Mouse (Mus musculus) CD4-positive, CD25-positive, alpha-beta regulatory T cell, adult 2 months (primary cell): ENCODE measurements around the gene Duox1.
"Not testable (repeated sequence)": the region's sequence is repeated elsewhere in the genome, so short reads cannot be mapped to it uniquely, and the experiment has no call there.

Experiments
- DNase-seq: peaks from one replicate; pipeline ENCODE4 v3.0.0-alpha.2; 2012; ENCODE audit warnings: low read depth, low spot score

Gene Duox1

DNA sequence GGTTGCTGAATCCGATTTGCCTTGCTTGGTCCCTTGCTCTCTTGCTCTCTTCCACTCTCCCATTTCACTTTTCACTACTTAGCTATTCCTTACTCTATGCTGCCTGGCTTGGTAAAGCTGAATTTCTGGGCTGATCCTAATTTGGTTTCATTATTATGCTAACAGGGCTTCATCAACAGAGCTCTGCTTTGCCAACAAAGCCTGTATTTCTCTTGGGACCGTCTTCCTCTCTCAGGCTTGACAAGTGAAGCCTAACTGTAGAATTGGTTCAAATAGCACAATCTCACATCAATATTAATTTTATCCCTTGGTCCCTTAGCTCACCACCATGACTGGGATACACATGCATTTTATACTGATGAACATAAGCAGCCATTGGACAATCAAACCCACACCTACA is 3.9 kb upstream of the Duox1 start:
- DNase-seq, result no peak

- DNase-seq, result peak; percentile 81
Measured at GRCm38 (mm10) chr2:122312722-122313417, 2.6 kb upstream of the Duox1 start.

GRCm38 (mm10) chr2:122313536-122313935 is 1.9 kb upstream of the Duox1 start, which contains the start of gene Duoxa1:
TSS of gene Duoxa1 (minus strand) at chr2:122313730.
- DNase-seq, result no peak

- DNase-seq, result no peak
Measured at GRCm38 (mm10) chr2:122317384-122317783, 1.9 kb downstream of the Duox1 start.

GRCm38 (mm10) chr2:122323960-122324359 is 8.5 kb downstream of the Duox1 start:
- no peak for DNase-seq

GRCm38 (mm10) chr2:122324586-122324985 is 9.1 kb downstream of the Duox1 start:
- DNase-seq, result no peak

DNA sequence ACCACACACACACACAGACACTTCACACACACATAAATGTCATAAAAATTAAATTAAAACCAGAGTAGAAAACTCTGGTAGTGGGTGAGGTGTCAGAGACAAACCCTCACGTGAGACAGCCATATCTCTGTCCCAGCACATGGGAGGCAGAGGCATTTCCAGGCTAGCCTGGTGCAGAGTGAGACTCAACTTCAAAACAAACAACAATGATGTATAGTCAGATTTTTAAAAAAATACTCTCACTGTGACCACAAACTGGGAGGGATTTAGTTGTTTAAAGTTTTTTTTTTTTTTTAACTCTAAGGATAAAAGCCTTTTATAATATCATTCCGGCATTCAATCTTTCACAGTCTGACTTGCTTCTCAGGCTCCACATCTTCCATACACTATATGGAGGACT is 9.9 kb downstream of the Duox1 start:
- DNase-seq, result no peak

GRCm38 (mm10) chr2:122327986-122328385 is 12.5 kb downstream of the Duox1 start:
- no peak for DNase-seq

DNA sequence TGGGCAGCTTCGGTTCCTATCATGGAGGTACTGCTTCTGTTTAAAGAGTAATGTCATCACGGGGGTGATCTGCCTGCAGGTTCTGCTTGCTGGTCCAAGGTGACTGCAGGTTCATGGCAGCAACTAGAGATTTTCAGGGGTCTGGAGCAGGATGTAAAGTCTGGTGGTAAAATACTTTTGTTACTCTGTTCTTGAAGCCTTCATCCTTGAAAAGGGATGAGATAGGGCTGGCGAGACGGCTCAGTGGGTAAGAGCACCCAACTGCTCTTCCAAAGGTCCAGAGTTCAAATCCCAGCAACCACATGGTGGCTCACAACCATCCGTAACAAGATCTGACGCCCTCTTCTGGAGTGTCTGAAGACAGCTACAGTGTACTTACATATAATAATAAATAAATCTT is 14.8 kb downstream of the Duox1 start:
- not testable (repeated sequence) for DNase-seq

DNA sequence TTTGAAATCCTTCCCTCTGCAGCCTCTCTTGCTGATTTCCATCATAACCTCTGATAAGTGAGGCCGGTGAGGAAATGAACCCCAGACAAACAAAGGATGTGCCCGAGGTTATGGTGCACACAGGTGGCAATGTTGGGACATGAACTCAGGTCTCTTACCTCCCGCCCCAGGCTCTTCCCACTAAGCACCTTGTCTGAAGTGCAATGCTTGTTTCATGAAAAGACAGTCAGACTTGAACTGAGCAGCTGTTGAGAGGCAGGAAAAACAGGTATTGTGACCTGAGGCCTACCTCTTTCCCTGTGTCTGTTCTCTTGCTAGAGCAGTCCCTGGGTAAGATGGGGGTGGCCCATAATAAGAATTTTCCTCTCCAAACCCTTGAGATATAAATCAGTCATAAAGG is 16.8 kb downstream of the Duox1 start:
- no peak for DNase-seq

GRCm38 (mm10) chr2:122334170-122334569 is 18.7 kb downstream of the Duox1 start:
- DNase-seq, result no peak

DNA sequence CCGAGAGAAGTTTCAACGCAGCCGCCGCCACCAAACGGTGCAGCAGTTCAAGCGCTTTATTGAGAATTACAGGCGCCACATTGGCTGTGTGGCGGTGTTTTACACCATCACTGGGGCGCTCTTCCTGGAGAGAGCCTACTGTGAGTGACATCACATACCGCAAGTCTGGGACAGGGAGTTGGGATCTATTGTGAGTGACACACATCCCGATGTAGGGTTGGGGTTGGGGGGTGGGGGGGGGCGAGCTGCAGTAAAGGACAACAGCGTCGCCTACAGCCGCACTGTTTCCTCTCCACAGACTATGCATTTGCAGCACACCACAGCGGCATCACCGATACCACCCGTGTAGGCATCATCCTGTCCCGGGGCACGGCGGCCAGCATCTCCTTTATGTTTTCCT is 21.8 kb downstream of the Duox1 start:
- DNase-seq, result no peak

DNA sequence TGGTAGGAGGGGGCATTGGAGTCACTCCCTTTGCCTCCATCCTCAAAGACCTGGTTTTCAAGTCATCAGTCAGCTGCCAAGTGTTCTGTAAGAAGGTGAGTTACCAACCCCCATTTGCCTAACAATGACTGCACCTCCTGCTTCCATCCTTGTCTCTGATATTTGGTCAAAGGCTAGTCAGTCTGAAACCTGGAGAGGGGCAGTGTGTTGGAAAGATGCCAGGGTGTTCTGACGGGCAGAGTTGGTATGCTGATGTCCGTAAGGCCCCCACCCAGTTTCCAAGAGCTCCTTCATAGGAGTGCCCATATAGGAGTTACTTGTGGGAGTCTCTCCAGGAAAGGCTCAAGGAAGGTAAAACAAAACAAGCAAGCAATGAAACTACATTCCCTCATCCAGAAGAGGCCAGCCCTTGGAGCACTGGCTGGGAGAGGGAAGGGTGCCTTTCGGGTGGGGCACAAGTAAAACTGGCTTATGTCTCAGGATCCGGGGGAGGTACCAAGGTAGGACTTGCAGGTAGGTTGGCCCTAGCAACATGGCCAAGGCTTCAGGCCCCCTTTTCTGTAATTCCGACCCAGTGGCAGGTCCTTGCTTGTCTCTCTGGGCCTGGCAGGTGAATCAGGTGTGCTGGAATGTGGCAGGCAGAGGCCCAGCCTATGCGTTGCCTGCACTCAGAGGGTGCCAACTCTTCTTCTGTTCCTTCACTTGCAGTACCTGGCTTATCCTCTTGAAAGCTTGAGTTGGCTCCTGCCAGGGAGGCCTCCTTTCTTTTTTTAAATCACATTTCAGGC is 29.8 kb downstream of the Duox1 start:
- DNase-seq, result no peak

GRCm38 (mm10) chr2:122346164-122346563 is 30.7 kb downstream of the Duox1 start:
- not testable (repeated sequence) for DNase-seq

DNA sequence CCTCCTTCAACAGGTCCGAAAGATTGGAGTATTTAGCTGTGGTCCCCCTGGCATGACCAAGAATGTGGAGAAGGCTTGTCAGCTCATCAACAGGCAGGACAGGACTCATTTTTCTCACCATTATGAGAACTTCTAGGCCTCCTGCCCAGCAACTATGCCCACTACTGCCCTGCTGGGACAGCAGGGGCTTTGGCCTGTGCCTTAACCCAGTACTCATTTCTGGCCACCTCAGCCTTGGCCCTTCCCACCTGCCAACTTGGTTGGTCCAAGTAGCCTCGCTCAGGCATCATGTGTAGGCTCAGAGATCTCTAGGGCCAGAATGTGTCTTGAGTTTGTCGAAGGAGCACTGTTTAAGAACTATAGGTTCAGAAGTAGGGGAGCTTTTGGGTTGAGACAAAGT is 31.8 kb downstream of the Duox1 start:
- DNase-seq, result no peak

GRCm38 (mm10) chr2:122348531-122349131 is 33.2 kb downstream of the Duox1 start:
- peak; percentile 91 for DNase-seq

GRCm38 (mm10) chr2:122349136-122349785 is 33.8 kb downstream of the Duox1 start:
- DNase-seq, result peak; percentile 21

- no peak for DNase-seq
Measured at GRCm38 (mm10) chr2:122351156-122351930, 35.9 kb downstream of the Duox1 start.

- DNase-seq, result no peak
Measured at GRCm38 (mm10) chr2:122351931-122352329, 36.5 kb downstream of the Duox1 start.

- no peak for DNase-seq
Measured at GRCm38 (mm10) chr2:122352992-122353391, 37.5 kb downstream of the Duox1 start.

DNA sequence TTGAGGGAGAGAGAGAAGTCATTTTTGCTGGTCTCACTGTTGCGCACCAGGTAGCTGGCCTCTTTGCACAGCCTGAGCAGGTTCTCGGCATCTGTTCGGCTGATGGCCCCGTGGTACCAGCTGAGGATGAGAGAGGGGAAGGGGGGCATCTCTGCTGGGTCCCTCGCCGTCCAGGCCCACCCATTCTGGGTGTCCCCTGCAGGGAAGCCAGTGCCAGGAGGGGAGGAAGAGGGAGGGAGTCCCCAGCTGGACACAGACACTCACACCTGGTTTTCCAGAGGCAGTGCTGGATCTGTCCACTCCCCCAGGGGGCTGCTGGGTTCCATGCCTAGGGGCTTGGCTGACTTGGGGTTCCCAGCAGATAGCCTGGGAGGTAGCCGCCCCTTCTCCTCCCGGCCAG is 38.3 kb downstream of the Duox1 start:
- DNase-seq, result no peak
